Mouse (Mus musculus): ENCODE results near the gene Baz1a. TPM values are rescaled to one million over a fixed set of nuclear protein-coding genes. Genes with fewer than 3 reads are reported as not detected.

The Baz1a gene
- 12.8 and 15.8 TPM in 2 replicates for polyA plus RNA-seq (2015; fragmentation: Nextera tagmentation; extraction: Ambion mirVana)

DNA sequence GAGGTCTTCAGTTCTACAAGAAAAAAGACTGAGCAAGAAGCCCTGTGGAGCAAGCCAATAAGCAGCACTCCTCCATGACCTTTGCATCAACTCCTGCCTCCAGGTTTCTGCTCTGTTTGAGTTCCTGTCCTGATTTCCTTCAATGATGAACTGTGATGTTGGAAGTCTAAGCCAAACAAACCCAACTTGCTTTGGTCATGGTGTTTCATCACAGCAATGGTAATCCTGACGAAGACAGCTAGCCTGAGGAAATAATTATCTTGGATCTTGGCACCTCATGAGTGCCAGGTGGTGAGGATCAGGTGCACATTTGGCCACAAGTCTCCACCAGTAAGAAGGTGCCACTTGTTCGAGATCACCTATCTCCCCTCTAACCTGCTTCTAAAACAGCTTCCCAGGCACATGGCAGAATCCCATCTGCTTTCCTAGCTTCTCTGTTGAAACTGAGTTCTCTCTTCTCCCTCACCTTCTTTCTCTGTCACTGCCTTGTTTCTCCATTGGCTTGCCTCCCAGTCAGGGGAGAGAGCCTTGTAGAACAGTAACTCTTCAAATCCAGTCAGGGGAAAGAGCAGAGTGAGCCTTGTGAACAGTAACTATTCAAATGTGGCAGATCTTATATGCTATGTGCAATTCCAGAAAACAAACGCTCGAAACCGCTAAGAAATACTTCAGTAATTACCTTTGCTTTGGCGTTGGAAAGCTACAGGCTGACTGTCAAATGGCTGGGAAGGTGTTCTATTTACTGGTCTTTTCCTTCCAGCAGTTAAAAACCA is at the start of gene Baz1a:
Baz1a (minus strand) TSS at position 723 of the 773 bp plus-strand sequence.
- Histone ChIP-seq H3K4me2 (no peak within 1 kb of the TSS), H3K4me1 (no peaks in the 10 kb centered on the region), H3K27me3 (replicated peaks) (no peaks in the 10 kb centered on the region), H3K36me3 (no peaks in the 10 kb centered on the region), H3K9ac (no peak within 1 kb of the TSS), H3K27ac (replicated peaks) (no peak within 1 kb of the TSS), H3K9me3 (no peaks in the 10 kb centered on the region), H3K4me3 (no peak within 1 kb of the TSS)
- 78% methylated on average over 6 of the region's 6 CpGs for WGBS
- ATAC-seq (ENCODE audit: extremely low read depth, insufficient number of reproducible peaks, low FRiP score, low TSS enrichment): no peak

DNA sequence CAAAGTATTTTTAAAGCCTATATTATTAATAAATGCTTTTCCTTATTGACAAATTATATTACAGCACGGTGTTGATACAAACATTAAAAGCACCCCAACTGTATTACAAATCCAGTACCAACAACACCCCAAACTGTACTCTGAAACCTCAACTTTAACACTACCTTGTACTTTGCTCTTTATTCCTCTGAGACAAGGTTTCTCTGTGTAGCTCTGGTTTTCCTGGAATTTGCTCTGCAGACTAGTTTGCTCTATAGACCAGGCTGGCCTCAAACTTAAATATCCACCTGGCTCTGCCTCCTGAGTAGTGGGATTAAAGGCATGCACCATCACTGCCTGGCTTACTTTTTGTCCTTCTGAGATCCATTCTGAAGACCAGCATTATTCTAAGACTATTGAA is 48.0 kb upstream of the Baz1a start:
- Histone ChIP-seq H3K4me1 (peaks cover 24% of the 10 kb centered on the region), H3K9ac (no peak overlapping the region), H3K4me2 (no peak overlapping the region), H3K27me3 (replicated peaks) (no peaks in the 10 kb centered on the region), H3K36me3 (peaks cover 28% of the 10 kb centered on the region), H3K4me3 (no peak overlapping the region), H3K27ac (replicated peaks) (no peak overlapping the region), H3K9me3 (no peaks in the 10 kb centered on the region)
- no peak for ATAC-seq (ENCODE audit: extremely low read depth, insufficient number of reproducible peaks, low FRiP score, low TSS enrichment)
- 89% methylated on average over 1 of the region's 1 CpGs for WGBS

DNA sequence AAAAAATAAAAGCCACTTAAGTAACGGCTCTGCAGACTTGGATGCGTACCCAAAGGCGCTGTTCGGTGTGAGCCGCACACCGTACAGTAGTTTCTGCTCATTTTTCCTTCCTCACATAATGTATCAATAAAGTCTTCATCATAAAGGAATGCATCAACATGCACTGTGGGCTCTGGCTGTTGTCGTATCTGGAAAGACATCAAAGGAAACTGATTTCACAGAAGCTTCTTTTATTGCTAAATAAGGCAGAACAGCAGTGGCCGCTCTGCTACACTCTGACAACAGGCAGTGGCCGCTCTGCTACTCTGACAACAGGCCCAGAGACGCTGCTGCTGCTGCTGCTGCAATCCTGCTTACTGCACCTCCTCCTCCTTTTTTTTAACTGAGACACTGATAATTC is 46.9 kb upstream of the Baz1a start:
- ATAC-seq (ENCODE audit: extremely low read depth, insufficient number of reproducible peaks, low FRiP score, low TSS enrichment): no peak
- no peak overlapping the region for H3K27ac ChIP-seq (replicated peaks)
- no peaks in the 10 kb centered on the region for H3K27me3 ChIP-seq (replicated peaks)
- H3K4me3 ChIP-seq: no peak overlapping the region
- no peak overlapping the region for H3K4me2 ChIP-seq
- H3K9me3 ChIP-seq: no peaks in the 10 kb centered on the region
- H3K9ac ChIP-seq: no peak overlapping the region
- H3K4me1 ChIP-seq: peaks cover 24% of the 10 kb centered on the region
- WGBS: 71% methylated on average over 10 of the region's 10 CpGs
- peaks cover 37% of the 10 kb centered on the region for H3K36me3 ChIP-seq

DNA sequence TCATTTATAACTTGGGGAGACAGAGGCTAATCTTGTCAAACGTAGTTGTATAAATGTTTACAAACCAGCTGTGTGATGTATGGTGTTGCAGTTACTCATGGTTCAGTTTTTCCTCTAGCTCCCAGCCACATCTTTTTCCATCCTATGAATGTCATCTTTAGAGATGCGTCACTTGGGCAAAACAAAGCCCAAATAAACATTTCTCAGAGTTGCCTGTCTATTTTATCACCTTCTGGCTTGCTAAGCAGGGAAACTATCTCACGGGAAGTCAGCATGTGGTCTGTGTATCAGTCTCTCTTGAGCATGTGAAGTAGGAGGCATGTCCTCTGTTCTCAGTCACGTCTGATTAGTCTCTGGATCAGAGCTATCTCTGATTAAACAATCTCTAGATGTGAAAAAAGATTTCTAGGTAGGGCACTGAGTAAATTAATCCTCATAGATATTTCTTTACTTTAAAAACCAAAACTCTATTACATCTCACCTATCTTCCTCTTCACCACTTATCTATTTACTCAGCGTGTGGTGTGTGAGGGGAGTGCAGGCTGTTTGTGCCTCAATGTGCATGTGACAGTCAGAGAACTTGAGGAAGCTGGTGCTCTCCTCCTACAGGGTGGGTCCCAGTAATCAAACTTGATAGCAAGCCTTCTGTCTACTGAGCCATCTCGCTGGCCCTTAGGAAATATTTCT is 46.2 kb upstream of the Baz1a start:
- Histone ChIP-seq H3K4me3 (no peak overlapping the region), H3K27ac (replicated peaks) (no peak overlapping the region), H3K4me1 (peaks cover 24% of the 10 kb centered on the region), H3K36me3 (peaks cover 41% of the 10 kb centered on the region), H3K4me2 (no peak overlapping the region), H3K27me3 (replicated peaks) (no peaks in the 10 kb centered on the region), H3K9me3 (no peaks in the 10 kb centered on the region), H3K9ac (no peak overlapping the region)
- 34% methylated on average over 6 of the region's 6 CpGs for WGBS
- no peak for ATAC-seq (ENCODE audit: extremely low read depth, insufficient number of reproducible peaks, low FRiP score, low TSS enrichment)

DNA sequence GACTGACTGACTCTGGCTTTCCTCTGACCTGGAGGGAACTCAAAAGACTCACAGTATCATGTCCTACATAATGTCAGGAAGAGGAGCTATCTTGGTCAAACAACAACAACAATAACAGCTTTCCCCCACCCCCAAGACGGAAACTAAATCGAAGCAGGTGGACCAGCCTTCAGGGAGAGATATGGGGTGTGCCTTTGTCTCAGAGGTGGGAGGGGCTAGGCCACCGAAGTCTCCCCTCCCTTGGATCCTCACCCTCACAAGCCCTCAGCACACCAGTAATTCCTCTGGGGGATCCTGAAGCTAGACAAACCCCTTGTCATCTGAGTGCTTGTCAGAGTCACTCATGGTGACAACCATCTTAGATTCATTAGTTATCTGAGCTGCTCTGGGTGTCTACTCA is 45.7 kb upstream of the Baz1a start:
- Histone ChIP-seq H3K27ac (replicated peaks) (no peak overlapping the region), H3K4me3 (no peak overlapping the region), H3K9me3 (no peaks in the 10 kb centered on the region), H3K9ac (no peak overlapping the region), H3K4me2 (no peak overlapping the region), H3K4me1 (peaks cover 24% of the 10 kb centered on the region), H3K27me3 (replicated peaks) (no peaks in the 10 kb centered on the region), H3K36me3 (peaks cover 41% of the 10 kb centered on the region)
- 35% methylated on average over 3 of the region's 3 CpGs for WGBS
- no peak for ATAC-seq (ENCODE audit: extremely low read depth, insufficient number of reproducible peaks, low FRiP score, low TSS enrichment)

DNA sequence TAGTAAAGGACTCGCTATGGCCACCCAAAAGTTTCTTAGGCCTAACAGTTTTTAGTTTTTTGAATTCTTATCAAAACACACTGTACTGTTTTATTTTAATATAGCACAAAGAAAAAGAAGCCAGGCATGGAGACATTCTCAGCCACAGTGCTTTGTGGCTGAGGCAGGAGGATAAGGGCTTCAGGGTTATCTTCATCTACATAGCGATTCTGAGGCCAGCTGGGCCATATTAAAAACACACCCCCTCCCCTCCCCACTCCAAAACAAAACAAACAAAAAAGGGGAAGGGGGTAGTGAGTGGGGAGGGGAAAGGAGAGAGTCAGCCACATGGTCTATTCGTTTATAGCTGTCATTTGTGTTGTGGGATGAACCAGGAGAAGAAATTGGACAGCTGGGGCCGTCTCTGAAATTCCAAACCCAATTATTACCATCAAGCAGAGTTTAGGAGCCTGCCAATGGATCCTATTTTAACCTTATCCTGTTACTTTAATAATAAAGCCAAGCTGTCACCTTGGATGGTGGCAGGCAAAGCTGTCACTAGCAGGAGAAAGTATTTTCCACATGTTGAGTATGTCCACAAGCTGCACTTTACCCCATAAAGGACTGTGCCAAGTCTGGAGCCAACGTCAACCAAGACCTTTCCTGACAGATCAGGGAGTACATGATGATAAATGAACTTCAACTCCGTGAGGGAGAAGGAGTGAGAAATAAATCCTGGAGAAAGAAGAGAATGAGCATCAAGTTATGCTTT is 44.9 kb upstream of the Baz1a start:
- Histone ChIP-seq H3K9ac (no peak overlapping the region), H3K4me1 (peaks cover 24% of the 10 kb centered on the region), H3K27me3 (replicated peaks) (no peaks in the 10 kb centered on the region), H3K36me3 (peaks cover 36% of the 10 kb centered on the region), H3K4me2 (no peak overlapping the region), H3K4me3 (no peak overlapping the region), H3K27ac (replicated peaks) (no peak overlapping the region), H3K9me3 (no peaks in the 10 kb centered on the region)
- 55% methylated on average over 6 of the region's 6 CpGs for WGBS
- ATAC-seq (ENCODE audit: extremely low read depth, insufficient number of reproducible peaks, low FRiP score, low TSS enrichment): no peak

DNA sequence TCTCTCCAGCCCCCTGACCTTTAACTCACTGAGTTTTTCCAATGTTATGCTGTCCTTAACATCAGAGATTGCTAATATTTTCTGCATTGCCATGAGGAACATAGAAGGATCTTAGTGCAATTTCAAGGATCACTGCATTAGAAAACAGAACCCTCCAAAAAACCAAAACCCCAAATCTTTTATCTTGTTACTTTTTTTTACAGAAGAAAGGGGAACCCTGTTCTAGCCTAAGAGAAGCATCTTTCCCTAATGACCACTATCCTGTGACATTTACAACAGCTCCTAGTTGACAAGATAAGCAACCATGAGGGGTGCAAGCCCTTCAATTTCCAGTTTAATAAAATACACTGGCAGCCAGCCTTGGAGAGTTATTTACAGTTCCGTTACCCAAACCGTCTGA is 42.6 kb upstream of the Baz1a start:
- Histone ChIP-seq H3K4me2 (no peak overlapping the region), H3K27me3 (replicated peaks) (no peaks in the 10 kb centered on the region), H3K4me1 (peaks cover 32% of the 10 kb centered on the region), H3K9me3 (no peaks in the 10 kb centered on the region), H3K36me3 (peaks cover 41% of the 10 kb centered on the region), H3K9ac (no peak overlapping the region), H3K4me3 (no peak overlapping the region), H3K27ac (replicated peaks) (no peak overlapping the region)
- no peak for ATAC-seq (ENCODE audit: extremely low read depth, insufficient number of reproducible peaks, low FRiP score, low TSS enrichment)
- 63% methylated on average over 2 of the region's 2 CpGs for WGBS

DNA sequence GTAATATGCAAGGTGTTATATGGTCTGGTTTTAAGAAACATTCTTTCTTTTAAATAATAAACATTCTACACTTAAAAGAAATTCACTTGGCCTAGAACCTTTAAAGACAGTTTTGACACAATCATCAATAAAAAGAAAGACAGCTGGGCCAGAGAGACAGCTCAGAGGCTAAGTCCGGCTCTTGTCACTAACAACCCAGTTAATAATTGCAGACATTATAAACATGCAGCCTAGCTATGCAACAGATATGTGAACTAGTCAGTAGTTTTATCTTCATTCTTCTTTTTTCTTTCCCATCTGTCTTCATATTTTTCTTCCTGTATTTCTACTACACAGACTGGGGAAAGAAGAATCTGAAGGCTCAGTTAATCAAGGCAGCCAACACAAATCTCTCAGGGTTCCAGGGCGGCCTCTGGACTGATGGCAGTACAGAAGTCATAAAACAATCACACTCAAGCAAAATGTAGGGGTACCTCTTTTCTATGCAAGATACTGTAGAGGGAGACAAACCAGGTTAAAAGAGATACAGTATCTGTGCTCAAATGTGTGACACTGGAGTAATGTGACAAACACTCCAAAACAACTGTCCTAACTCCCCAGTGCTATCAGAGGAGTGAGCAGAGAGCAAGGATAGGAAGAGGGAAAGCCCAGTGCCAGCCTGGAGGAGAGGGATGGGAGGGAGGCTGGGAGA is 40.5 kb upstream of the Baz1a start:
- ATAC-seq (ENCODE audit: extremely low read depth, insufficient number of reproducible peaks, low FRiP score, low TSS enrichment): no peak
- no peaks in the 10 kb centered on the region for H3K27me3 ChIP-seq (replicated peaks)
- no peak overlapping the region for H3K27ac ChIP-seq (replicated peaks)
- no peaks in the 10 kb centered on the region for H3K9me3 ChIP-seq
- H3K4me3 ChIP-seq: no peak overlapping the region
- 75% methylated on average over 2 of the region's 2 CpGs for WGBS
- no peak overlapping the region for H3K9ac ChIP-seq
- peaks cover 26% of the 10 kb centered on the region for H3K4me1 ChIP-seq
- peaks cover 41% of the 10 kb centered on the region for H3K36me3 ChIP-seq
- H3K4me2 ChIP-seq: no peak overlapping the region

DNA sequence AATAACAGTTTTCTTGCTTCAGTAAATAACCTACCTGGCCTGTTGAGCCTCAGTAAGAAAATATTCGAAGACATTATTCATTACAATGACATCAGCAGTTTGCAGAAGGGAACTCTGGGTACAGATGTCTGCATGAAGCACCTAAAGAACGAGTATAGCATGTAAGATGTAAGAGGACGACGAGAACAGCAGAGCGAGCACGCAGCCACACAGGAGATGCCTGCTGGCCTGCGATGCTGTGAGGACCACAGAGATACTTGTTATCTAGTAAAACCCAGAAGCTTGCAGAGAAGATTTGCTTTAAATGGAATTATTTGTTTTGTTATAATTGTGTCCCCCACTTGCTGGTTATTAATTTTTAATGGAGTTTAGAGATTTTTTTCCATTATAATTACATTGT is 39.1 kb upstream of the Baz1a start:
- Histone ChIP-seq H3K4me2 (no peak overlapping the region), H3K9ac (no peak overlapping the region), H3K4me1 (peaks cover 17% of the 10 kb centered on the region), H3K4me3 (no peak overlapping the region), H3K27ac (replicated peaks) (no peak overlapping the region), H3K9me3 (no peaks in the 10 kb centered on the region), H3K27me3 (replicated peaks) (no peaks in the 10 kb centered on the region), H3K36me3 (peaks cover 36% of the 10 kb centered on the region)
- no peak for ATAC-seq (ENCODE audit: extremely low read depth, insufficient number of reproducible peaks, low FRiP score, low TSS enrichment)
- 87% methylated on average over 7 of the region's 7 CpGs for WGBS

DNA sequence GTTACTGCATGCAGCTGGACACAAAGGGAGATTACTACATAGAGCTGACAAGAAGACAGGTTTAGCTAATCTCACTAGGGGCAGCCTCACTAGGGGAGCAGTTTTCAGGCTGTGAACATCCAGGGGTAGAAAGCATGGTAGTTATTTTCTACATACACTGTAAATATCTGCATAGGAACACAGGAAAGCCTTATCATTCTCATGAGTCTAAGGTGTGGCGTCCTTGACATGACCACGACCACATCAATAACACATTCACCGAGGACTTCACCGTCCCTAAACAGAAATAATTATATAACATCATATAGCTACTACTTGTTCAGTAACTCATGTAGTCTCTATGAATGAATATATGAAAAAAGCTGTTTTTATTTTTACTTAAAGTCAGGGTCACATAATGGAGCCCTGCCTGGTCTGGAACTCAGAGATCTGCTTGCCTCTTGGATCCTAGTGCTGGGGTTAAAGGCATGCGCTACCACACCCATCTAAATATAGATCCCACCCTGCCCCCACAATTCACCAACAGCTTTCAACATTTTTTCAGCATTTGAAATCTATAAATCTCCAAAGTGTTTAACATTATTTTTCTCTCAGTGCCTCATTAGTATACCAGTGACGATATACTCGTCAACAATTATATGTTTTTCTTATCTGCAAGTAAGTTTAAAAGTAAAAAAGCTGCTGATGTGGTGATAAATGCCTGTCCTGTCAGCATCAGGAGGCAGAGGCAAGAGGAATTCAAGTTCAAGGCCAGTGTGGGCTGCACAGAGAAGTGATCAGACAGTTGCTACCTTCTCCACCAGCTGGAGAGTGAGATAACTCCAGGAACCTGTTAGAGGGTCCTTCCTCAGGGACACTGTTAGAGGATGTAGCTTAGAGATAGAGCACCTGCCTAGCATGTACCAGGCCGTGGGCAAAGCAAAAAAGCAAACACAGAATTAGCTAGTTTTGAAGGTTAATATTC is 37.3 kb upstream of the Baz1a start:
- Histone ChIP-seq H3K9ac (no peak overlapping the region), H3K36me3 (peaks cover 37% of the 10 kb centered on the region), H3K4me2 (peak overlapping the region; percentile 0; the same call in 1 of the 2 replicates), H3K27ac (replicated peaks) (no peak overlapping the region), H3K9me3 (no peaks in the 10 kb centered on the region), H3K4me3 (no peak overlapping the region), H3K27me3 (replicated peaks) (no peaks in the 10 kb centered on the region), H3K4me1 (peaks cover 17% of the 10 kb centered on the region)
- no peak for ATAC-seq (ENCODE audit: extremely low read depth, insufficient number of reproducible peaks, low FRiP score, low TSS enrichment)
- WGBS: 60% methylated on average over 8 of the region's 8 CpGs
